Mouse (Mus musculus): Measurements from ENCODE around the gene Aars. TPM values are rescaled to one million over a fixed set of nuclear protein-coding genes. Genes with fewer than 3 reads are reported as not detected.
"Not testable (repeated sequence)": the region's sequence is repeated elsewhere in the genome, so short reads cannot be mapped to it uniquely, and the experiment has no call there.

Gene Aars
- total RNA-seq, 2 experiments from 2014 or later: 81.9 to 140 TPM

DNA sequence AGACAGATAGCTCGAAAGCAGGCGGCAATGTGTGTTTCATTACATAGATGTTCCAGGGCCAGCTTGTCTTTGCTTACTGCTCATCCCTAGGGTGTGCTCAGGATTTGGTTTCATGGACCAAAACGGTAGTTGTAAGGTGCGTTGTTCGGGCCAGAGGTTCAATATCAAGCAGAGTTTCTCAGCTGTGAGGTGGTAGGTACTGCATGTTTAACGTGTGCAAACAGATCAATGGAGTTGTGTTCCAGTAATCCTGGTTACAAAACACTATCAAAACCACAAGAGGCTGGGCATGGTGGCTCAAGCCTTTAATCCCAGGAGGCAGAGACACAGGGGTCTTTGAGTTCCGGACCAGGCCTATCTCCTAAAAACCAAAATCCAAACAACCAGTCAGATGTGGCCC lies 16.2 kb downstream of the Aars start:
- DNase-seq (ENCODE audit: low spot score in 2 of 2): no peak

DNA sequence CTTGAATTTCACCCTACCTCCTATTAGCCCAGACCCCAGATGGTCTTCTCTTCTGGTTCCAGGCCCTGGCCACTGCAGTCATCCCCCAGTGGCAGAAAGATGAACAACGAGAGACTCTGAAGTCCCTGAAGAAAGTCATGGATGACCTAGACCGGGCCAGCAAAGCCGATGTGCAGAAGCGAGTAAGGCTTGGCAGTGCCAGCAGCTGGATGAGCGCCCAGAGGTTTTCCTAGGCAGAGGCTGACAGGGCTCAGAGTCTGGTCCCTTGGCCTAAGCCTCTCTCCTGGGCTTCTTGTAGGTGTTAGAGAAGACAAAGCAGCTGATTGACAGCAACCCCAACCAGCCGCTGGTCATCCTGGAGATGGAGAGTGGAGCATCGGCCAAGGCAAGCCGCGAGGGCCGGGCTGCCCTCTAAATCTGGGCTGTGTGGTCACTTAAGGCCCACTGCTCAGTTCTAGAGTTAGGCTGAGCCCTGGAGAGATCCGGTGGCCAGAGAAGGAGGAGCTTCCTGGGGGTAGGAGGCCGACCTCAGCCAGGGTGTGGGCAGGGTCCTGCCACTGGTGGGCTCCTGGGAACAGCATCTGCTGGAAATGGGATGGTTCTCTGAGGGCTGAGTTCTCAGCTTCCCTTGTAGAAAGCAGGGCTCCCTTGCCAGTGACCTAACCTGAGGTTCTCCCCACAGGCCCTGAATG lies 21.0 kb downstream of the Aars start:
- no peak for DNase-seq (ENCODE audit: low spot score in 2 of 2)

DNA sequence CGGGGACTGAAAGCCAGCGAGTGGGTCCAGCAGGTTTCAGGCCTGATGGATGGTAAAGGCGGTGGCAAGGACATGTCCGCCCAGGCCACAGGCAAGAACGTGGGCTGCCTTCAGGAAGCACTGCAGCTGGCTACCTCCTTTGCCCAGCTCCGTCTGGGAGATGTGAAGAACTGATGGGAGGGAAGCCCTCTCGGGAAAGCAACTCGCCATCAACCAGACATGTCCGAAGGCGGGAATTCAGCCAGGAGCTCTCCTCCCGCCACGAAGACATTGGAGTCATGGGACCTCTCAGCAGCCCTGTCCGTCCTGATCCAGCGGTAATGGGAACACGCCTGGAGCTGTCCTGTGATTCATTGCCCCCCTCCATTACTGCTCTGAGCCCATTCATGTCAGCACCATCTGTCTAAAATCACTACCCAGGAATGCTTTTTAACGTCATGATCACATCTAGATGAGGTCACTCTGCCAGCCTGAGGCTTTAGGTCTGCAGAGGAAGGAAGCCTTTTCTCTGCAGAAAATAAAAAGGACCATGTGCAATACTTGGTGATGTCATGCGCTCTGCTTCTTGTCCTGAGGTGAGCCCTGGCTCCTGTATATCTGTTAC lies 22.2 kb downstream of the Aars start:
- DNase-seq (ENCODE audit: low spot score in 2 of 2): no peak

GRCm38 (mm10) chr8:111055661-111056060 lies 22.7 kb downstream of the Aars start:
- no peak for DNase-seq (ENCODE audit: low spot score in 2 of 2)

GRCm38 (mm10) chr8:111056158-111056663 lies 23.3 kb downstream of the Aars start, which contains the start of gene Exosc6:
Gene Exosc6, plus strand, starts transcription at chr8:111056339.
- peak; percentile 85 to 89 for DNase-seq (ENCODE audit: low spot score in 2 of 2)

DNA sequence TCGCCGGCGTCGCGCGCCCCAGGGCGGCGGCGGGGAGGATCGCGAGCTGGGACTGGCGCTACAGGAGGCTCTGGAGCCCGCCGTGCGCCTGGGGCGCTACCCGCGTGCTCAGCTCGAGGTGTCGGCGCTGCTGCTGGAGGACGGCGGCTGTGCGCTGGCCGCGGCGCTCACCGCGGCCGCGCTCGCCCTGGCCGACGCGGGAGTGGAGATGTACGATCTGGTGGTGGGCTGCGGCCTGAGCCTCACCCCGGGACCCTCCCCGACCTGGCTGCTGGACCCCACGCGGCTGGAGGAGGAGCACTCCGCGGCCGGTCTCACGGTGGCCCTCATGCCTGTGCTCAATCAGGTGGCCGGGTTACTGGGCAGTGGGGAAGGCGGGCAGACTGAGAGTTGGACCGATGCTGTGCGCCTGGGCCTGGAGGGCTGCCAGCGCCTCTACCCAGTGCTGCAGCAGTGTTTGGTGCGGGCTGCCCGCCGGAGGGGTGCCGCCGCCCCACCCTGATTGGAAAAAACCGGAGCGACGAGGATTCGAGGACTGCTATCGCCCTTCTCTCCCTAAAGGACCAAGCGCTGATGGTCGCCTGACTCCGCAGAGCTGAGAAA lies 23.8 kb downstream of the Aars start:
- peak; percentile 37 to 59 for DNase-seq (ENCODE audit: low spot score in 2 of 2)

GRCm38 (mm10) chr8:111058946-111059572 lies 26.1 kb downstream of the Aars start:
- DNase-seq (ENCODE audit: low spot score in 2 of 2): no peak

GRCm38 (mm10) chr8:111061688-111062071 lies 28.7 kb downstream of the Aars start:
- DNase-seq (ENCODE audit: low spot score in 2 of 2): no peak

DNA sequence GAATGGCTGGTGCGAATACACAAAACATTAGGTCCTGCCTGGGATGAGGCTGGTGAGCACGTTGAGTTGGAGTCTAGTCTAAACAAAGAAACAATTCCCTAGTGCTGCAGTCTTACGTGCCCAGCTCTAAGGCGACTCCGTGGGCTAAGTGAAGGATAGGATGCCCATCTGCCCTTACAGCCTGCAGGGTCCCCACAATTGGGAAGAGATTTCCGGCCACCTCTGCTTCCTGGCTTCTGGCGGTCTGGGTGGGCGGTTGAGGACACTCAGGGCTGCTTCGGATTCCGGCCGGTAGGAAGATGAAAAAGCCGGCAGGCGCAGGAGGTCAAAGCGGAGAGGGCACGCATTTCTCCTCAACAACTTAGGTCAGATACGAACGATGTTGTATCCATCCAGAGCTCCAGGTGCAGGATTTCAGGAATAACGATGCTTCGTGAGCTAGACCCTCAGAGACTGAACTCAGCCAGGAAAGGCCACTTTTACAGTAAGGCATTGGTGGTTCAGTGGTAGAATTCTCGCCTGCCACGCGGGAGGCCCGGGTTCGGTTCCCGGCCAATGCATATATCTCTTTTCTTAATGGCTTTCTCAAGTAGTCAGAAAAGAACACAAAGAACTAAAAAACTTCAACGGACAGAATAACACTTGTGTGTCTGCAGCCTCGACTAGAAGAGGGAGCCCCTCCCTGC lies 29.3 kb downstream of the Aars start:
- DNase-seq (ENCODE audit: low spot score in 2 of 2): peak; percentile 87 to 92

DNA sequence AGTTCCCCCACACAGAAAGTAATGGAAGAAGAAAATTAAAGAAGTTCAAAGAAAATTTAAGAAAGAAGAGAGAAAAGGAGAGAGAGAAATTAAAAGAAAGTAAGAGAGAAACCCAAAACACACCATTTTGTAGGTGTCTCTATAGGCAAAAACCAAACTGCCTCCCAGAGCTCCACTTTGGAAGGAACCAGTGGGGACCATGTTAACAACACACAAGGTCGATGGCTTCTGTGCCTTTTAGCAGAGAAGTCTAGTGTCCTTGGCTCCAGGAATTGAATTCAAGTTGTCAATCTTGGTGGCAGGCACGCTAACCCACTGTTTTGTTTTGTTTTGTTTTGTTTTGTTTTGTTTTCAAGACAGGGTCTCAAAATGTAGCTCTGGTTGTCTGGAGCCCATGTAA lies 29.9 kb downstream of the Aars start:
- no peak for DNase-seq (ENCODE audit: low spot score in 2 of 2)

GRCm38 (mm10) chr8:111066308-111066707 lies 33.4 kb downstream of the Aars start:
- DNase-seq (ENCODE audit: low spot score in 2 of 2): no peak

DNA sequence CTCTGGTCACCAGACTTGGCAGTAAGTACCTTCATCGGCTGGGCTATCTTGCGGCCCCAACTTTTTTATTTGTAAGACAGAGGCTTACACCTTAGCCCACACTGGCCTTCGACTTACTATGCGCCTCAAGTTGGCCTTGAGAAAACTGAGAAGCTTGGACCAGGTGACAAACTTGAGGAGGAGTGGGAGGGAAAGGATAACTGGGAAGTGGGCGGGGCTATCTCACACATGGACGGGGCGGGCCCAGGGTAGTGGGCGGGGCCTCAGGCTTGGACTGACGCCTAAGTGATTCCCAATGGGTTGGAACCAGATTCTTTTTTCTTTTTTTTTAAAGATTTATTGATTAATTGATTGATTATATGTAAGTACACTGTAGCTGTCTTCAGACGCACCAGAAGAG lies 34.5 kb downstream of the Aars start:
- DNase-seq (ENCODE audit: low spot score in 2 of 2): no peak

DNA sequence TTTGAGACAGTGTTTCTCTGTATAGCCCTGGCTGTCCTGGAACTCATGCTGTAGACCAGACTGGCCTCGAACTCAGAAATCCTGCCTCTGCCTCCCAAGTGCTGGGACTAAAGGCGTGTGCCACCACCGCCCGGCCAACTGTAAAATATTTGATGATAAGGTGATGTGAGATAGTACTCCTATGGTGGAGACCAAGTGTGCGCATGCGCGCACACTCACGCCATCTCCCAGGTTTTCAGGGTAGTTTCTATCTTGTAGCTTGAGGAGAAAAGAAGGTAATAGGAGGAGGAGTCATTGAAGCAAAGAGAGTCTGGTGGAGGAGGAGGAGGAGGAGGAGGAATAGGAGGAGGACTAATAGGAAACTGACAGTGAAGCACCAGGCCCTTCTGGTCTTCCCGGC lies 35.7 kb downstream of the Aars start:
- DNase-seq (ENCODE audit: low spot score in 2 of 2): not testable (repeated sequence)

- DNase-seq (ENCODE audit: low spot score in 2 of 2): no peak
These were observed 43.0 kb downstream of the Aars start for GRCm38 (mm10) chr8:111075926-111076325.

DNA sequence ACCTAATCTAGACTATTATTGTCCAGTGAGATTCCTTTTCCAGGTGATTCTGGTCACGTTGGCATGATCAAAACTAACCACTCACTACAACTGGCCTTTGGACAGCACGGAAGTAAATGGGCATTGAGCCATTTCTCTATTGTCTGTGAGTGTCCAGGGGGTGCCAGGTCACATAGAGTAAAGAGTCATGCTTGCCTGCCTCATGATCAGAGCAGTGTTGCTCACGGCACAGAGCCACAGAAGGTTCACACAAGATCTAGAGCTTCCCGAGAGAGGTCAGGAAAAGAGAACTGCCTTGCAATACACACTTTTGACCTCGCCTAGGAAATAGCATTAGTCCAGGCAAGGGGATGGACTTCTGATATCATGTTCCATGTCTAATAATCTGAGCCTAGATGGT lies 46.5 kb downstream of the Aars start:
- DNase-seq (ENCODE audit: low spot score in 2 of 2): no peak

DNA sequence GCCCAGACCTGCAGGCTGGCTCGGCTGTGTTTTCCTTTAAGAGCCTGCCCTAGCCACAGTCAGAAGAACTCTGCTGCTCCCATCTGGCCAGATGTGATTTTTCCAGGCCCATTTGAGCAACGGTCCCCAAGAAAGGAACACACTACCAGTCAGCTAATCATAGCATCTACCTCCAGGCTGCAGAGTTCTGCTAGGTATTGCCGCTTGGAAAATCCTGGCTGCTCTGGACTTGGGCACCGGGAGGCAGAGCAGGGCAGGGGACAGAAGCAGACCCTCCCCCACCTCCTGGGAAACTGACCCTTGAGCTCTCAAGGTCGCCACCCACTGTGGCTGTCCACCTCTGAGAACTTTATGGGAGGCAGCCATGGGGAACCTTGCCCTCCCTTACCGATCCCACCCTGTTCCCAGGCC lies 46.9 kb downstream of the Aars start:
- peak in 1 of 2 experiments; percentile 28 for DNase-seq (ENCODE audit: low spot score in 2 of 2)

DNA sequence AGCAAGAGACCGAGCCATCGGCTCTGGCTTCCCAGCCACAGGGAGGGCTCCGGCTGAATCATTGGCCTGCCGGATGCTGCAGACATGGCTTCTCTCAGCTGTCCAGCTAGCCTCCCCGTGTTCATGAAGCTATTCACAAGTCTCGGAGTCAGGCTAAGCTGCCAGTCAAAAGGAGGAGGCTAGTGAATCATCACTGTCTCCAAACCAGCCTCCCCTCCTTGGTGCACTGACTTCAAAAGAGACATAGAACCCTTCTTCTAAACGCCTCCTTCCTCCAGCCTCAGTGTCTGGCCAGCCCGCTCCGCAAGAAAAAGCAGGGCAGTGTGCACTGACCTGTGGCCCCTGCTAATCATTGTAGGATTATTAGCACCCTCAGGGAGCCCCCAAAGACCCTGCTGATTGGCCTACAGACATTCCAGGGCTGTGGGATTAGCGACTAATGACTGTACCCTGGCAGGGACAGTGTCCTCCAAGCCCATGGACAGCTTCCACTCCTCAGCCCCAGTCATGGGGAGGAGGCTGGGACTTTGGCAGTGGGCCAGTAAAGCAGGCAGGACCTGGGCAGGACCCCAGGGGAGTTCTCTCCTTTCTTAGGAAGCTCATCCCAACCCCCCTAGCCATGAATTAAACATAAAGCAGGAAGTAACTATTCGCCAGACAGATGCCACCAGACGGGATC lies 48.8 kb downstream of the Aars start:
- DNase-seq (ENCODE audit: low spot score in 2 of 2): no peak

DNA sequence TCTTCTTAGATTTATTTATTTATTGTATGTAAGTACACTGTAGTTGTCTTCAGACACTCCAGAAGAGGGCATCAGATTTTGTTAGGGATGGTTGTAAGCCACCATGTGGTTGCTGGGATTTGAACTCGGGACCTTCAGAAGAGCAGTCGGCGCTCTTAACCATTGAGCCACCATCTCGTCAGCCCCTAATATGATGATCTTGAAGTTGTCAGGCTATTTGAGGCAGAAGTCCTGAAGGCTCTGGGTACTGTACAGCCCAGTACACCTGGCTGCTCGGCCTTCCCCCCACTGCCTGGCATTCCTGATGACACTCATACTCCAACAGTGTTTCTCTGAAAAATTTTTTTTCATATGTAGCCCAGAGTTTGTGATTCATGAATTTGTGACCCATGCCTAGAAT lies 51.0 kb downstream of the Aars start:
- DNase-seq (ENCODE audit: low spot score in 2 of 2): not testable (repeated sequence)

GRCm38 (mm10) chr8:111090126-111090525 lies 57.2 kb downstream of the Aars start:
- peak; percentile 77 for DNase-seq (ENCODE audit: low spot score in 2 of 2)

- DNase-seq (ENCODE audit: low spot score in 2 of 2): no peak
These were observed 58.8 kb downstream of the Aars start for GRCm38 (mm10) chr8:111091706-111092105.

- not testable (repeated sequence) for DNase-seq (ENCODE audit: low spot score in 2 of 2)
These were observed 59.4 kb downstream of the Aars start, which contains the start of gene Clec18a for GRCm38 (mm10) chr8:111092326-111092725. Gene Clec18a, minus strand, starts transcription at chr8:111092426.

Data from adrenal gland, adult 18-20 months (tissue).